Mouse (Mus musculus) liver, embryonic 14.5 days (tissue): ENCODE results near the gene Eif5a. TPM values are rescaled to one million over a fixed set of nuclear protein-coding genes. Genes with fewer than 3 reads are reported as not detected.

ENCODE experiments used
- ATAC-seq: fragments of 200-750 bp; cut with Nextera tagmentation; 2 replicates; pipeline ENCODE4 v1.8.0; 2017; ENCODE audit warnings: moderate number of reproducible peaks, mild to moderate bottlenecking, moderate library complexity; ENCODE audit not compliant: insufficient read depth
- DNase-seq, 3 experiments: peaks; one replicate each; pipeline ENCODE4 v3.0.0-alpha.2; 2012 to 2013; ENCODE audit warnings: low read depth in 3 of 3, low spot score in 3 of 3
- H3K27ac ChIP-seq: fragments of 300-500 bp; sonication (generic); 2 replicates; pipeline ENCODE4 v1.5.1; 2014; ENCODE audit warnings: moderate library complexity, mild to moderate bottlenecking, control low read depth, inconsistent platforms
- H3K27me3 ChIP-seq: fragments of 300-500 bp; sonication (generic); 2 replicates; pipeline ENCODE4 v1.6.1; 2014; ENCODE audit warnings: mild to moderate bottlenecking, low read length, moderate library complexity; ENCODE audit not compliant: control insufficient read depth, insufficient read depth
- H3K36me3 ChIP-seq: fragments of 300-500 bp; sonication (generic); replicated peaks from 2 replicates; pipeline ENCODE4 v1.6.1; 2014; ENCODE audit warnings: low read depth; ENCODE audit not compliant: control insufficient read depth, insufficient read depth
- H3K4me1 ChIP-seq, 2 experiments: fragments of 200-500 bp in 1 of 2; fragments of 300-500 bp in 1 of 2; sonication (generic) in 1 of 2; replicated peaks; 2 replicates each; pipeline ENCODE4 v1.6.1; 2012 to 2014; ENCODE audit warnings: antibody characterized with exemption in 1 of 2, inconsistent platforms in 1 of 2, low read length in 1 of 2; ENCODE audit not compliant: control insufficient read depth in 2 of 2, insufficient read depth in 2 of 2
- H3K4me2 ChIP-seq: fragments of 300-500 bp; sonication (generic); 2 replicates; pipeline ENCODE4 v1.6.1; 2014; ENCODE audit warnings: low read depth, mild to moderate bottlenecking, control low read depth, moderate library complexity
- H3K4me3 ChIP-seq, 2 experiments: fragments of 200-500 bp in 1 of 2; fragments of 300-500 bp in 1 of 2; sonication (generic) in 1 of 2; 2 replicates each; pipeline ENCODE4 v1.5.1; 2012 to 2014; ENCODE audit warnings: low read depth in 2 of 2, low read length in 2 of 2, mild to moderate bottlenecking in 2 of 2, control low read depth in 1 of 2, inconsistent platforms in 1 of 2, moderate library complexity in 1 of 2; ENCODE audit not compliant: insufficient read depth in 1 of 2
- H3K9ac ChIP-seq: fragments of 300-500 bp; sonication (generic); replicated peaks from 2 replicates; pipeline ENCODE4 v1.6.1; 2014; ENCODE audit warnings: mild to moderate bottlenecking, control low read depth, moderate library complexity
- H3K9me3 ChIP-seq: fragments of 300-500 bp; sonication (generic); 2 replicates; pipeline ENCODE4 v1.6.1; 2016; ENCODE audit warnings: low read length, mixed read lengths; ENCODE audit not compliant: control insufficient read depth
- CTCF ChIP-seq: IDR thresholded peaks from 2 replicates; pipeline ENCODE4 v1.5.1; 2016; ENCODE audit warnings: antibody characterized with exemption, low read depth, control low read depth
- EP300 ChIP-seq: IDR thresholded peaks from 2 replicates; pipeline ENCODE4 v1.6.1; 2016; ENCODE audit warnings: antibody characterized with exemption, low read depth
- WGBS: fragments of 180-500 bp; shearing (Covaris S2); extraction: QIAGEN DNeasy Blood & Tissue Kit; methylation state at CpG from one replicate; pipeline ENCODE4 v1.1.7; 2014; ENCODE audit not compliant: insufficient replicate concordance; 5-methylcytosine and 5-hydroxymethylcytosine counted together
- polyA plus RNA-seq, 2 experiments: library from polyadenylated mRNA; depleted of rRNA in 1 of 2; stranded (reverse) in 1 of 2; unstranded in 1 of 2; fragments of >200 nt; fragmentation: Nextera tagmentation in 1 of 2; extraction: Ambion mirVana in 1 of 2; gene quantifications; 2 replicates each; pipeline versions ENCODE4 v1.2.1 to v1.2.3; 2012 to 2014

Eif5a gene
- polyA plus RNA-seq, 2 experiments = 846 to 1,316 TPM

DNA sequence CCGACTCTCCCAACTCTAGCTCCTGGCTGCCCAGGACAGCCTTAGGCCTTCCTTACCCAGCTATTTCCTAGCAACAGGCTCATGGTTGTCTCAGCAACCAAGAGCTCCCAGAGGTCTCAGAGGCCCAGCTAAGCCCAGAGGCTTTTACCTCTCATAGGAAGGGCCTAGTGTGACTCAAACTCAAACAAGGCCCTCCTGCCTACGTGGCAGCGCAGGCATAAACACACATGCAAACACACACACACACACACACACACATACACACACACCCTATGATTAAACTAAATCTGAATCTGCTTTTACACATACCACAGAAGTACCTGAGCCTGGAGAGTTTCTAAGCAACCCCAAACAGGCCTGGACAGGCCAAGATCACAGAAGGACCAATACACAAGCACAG, 43.4 kb downstream of the Eif5a start:
- TF ChIP-seq CTCF = no peak
- no peak for TF ChIP-seq EP300
- Histone ChIP-seq H3K4me1 (peaks cover 43 to 55% of the 10 kb centered on the region in 2 experiments), H3K27ac (peak overlapping the region; percentile 55), H3K27me3 (no peaks in the 10 kb centered on the region), H3K36me3 (no peaks in the 10 kb centered on the region), H3K9ac (no peak overlapping the region), H3K4me2 (peak overlapping the region; percentile 100; the same call in 1 of the 2 replicates), H3K4me3 (no peak overlapping the region), H3K9me3 (no peaks in the 10 kb centered on the region)
- WGBS = 75% methylated on average over 3 of the region's 3 CpGs
- DNase-seq = no peak
- ATAC-seq = no peak

DNA sequence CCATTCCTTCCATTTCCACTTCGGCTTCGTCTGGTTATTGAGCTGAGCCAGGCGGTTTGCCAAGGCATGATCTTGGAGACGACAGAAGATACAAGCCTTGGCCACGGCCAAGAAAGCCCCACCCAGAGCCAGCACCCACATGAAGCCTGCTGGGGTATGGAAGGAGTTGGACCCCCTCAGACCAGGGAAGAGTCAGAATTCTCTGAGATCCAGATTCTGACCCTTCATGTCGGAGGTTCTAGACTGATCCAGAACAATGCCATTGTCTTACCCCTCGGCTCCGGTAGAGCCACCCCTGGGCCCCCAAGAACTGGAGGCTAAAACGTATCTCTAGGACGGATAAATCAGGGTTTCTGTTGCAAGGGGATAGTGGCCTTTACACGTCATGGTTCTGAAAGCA, 43.9 kb downstream of the Eif5a start, which contains the start of gene Tmem95:
TSS of gene Tmem95 (minus strand) at position 141 of the 400 bp plus-strand sequence.
- Histone ChIP-seq H3K4me3 (no peak within 1 kb of the TSS), H3K36me3 (no peaks in the 10 kb centered on the region), H3K9ac (peak within 1 kb of the TSS; percentile 31), H3K27ac (peak within 1 kb of the TSS; percentile 72), H3K4me2 (peak within 1 kb of the TSS; percentile 100), H3K9me3 (no peaks in the 10 kb centered on the region), H3K4me1 (peaks cover 43 to 55% of the 10 kb centered on the region in 2 experiments), H3K27me3 (no peaks in the 10 kb centered on the region)
- DNase-seq = no peak
- no peak for ATAC-seq
- no peak for TF ChIP-seq CTCF
- no peak for TF ChIP-seq EP300
- WGBS = 72% methylated on average over 11 of the region's 11 CpGs

DNA sequence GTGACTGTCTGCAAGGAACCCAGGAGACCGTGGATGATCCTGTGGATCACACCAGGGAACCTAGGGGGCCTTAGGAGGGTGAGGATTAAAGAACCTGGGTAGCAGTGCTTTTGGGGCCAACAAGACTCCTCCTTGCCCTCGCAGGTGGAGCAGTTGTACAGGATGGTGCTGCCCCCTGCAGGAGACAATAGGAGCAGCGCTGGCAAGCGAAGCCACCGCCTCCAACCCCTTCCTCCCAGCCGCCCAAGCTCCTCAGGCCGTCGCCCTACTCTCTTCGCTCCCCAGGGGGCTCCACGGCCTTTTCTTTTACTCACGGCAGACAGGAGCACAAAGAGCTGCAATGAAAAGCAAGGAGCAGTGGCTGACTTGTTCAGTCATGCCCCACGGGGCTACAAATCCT, 44.9 kb downstream of the Eif5a start:
- H3K4me1 ChIP-seq = peaks cover 43 to 55% of the 10 kb centered on the region in 2 experiments
- ATAC-seq (peak; percentile 30; the same call in 1 of the 2 replicates), DNase-seq (peak in 2 of 3 experiments; percentile 74 to 79)
- H3K27me3 ChIP-seq = no peaks in the 10 kb centered on the region
- H3K4me3 ChIP-seq = no peak overlapping the region
- no peak overlapping the region for H3K27ac ChIP-seq
- 0 out of 2 replicates have a peak overlapping the region, but pooled peaks have one; percentile 5 for H3K9ac ChIP-seq
- H3K36me3 ChIP-seq = no peaks in the 10 kb centered on the region
- peak; percentile 98 for TF ChIP-seq CTCF
- no peak for TF ChIP-seq EP300
- 3% methylated on average over 12 of the region's 12 CpGs for WGBS
- H3K4me2 ChIP-seq = peak overlapping the region; percentile 51
- H3K9me3 ChIP-seq = no peaks in the 10 kb centered on the region

DNA sequence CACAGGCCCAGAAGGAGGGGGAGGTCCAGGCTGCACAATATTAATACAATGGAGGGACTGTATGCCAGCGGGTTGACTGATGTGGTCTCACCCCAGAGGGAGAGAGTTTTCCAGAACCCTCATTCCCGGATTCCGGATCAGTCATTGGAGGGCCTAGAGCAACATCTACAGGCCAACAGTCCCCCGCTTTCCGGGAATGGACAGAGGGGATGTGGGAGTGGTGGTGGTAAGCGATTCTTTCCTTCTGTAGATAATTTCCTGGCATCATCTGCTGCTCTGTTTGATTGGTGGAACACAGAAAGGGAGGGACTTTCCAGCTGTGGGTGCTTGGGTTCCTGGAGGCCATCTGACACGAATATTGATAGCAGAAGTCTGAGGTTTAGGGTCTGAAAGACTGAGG, 45.6 kb downstream of the Eif5a start:
- Histone ChIP-seq H3K4me3 (no peak overlapping the region), H3K4me1 (peaks cover 43 to 51% of the 10 kb centered on the region in 2 experiments), H3K9ac (no peak overlapping the region), H3K27ac (peak overlapping the region; percentile 21), H3K27me3 (no peaks in the 10 kb centered on the region), H3K4me2 (no peak overlapping the region), H3K9me3 (no peaks in the 10 kb centered on the region), H3K36me3 (no peaks in the 10 kb centered on the region)
- no peak for TF ChIP-seq EP300
- no peak for TF ChIP-seq CTCF
- ATAC-seq (no peak), DNase-seq (no peak)
- WGBS = 34% methylated on average over 7 of the region's 7 CpGs

DNA sequence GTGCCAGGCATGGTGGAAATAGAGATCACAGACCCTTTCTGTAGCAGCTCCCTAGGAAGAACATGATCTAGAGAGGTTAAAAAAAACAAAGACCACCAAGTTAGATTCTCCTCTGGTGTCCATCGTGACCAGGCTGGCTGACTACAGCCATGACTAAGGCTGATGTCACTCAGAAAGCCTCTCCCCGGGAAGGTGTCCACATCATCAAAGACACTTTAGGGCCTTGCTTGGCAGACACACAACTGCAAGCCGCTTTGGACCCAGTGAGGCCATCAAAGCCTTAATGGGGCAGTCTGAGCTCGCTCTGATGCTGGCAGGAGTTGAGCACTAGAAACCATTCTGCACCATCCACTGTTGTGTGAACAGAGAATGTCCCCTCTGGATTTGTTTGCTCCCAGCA, 49.3 kb downstream of the Eif5a start:
- H3K27me3 ChIP-seq = no peaks in the 10 kb centered on the region
- H3K9ac ChIP-seq = no peak overlapping the region
- no peaks in the 10 kb centered on the region for H3K9me3 ChIP-seq
- no peak overlapping the region for H3K4me2 ChIP-seq
- DNase-seq (no peak), ATAC-seq (no peak)
- H3K36me3 ChIP-seq = no peaks in the 10 kb centered on the region
- H3K4me3 ChIP-seq = no peak overlapping the region
- peaks cover 28 to 32% of the 10 kb centered on the region in 2 experiments for H3K4me1 ChIP-seq
- 73% methylated on average over 4 of the region's 4 CpGs for WGBS
- no peak for TF ChIP-seq EP300
- TF ChIP-seq CTCF = no peak
- no peak overlapping the region for H3K27ac ChIP-seq
